Mouse (Mus musculus) heart, adult 2 months (tissue): ENCODE results near the gene Dock1.

Experiments
- CTCF ChIP-seq: fragments of 200-600 bp; IDR thresholded peaks from 2 replicates; pipeline ENCODE4 v1.8.1; 2022; ENCODE audit warnings: antibody characterized with exemption, mild to moderate bottlenecking, moderate library complexity
- POLR2A ChIP-seq: fragments of 200-500 bp; IDR thresholded peaks from 2 replicates; pipeline ENCODE4 v1.6.1; 2011; ENCODE audit warnings: mild to moderate bottlenecking, low read depth, low read length, control low read depth; ENCODE audit not compliant: insufficient read depth

GRCm38 (mm10) chr7:135084069-135084468, 413.6 kb downstream of the Dock1 start:
- TF ChIP-seq CTCF (no peak), POLR2A (no peak)
